Mouse (Mus musculus): ENCODE data around the gene Gm45062.
"Not testable (repeated sequence)": the region's sequence is repeated elsewhere in the genome, so short reads cannot be mapped to it uniquely, and the experiment has no call there.

Gene Gm45062

DNA sequence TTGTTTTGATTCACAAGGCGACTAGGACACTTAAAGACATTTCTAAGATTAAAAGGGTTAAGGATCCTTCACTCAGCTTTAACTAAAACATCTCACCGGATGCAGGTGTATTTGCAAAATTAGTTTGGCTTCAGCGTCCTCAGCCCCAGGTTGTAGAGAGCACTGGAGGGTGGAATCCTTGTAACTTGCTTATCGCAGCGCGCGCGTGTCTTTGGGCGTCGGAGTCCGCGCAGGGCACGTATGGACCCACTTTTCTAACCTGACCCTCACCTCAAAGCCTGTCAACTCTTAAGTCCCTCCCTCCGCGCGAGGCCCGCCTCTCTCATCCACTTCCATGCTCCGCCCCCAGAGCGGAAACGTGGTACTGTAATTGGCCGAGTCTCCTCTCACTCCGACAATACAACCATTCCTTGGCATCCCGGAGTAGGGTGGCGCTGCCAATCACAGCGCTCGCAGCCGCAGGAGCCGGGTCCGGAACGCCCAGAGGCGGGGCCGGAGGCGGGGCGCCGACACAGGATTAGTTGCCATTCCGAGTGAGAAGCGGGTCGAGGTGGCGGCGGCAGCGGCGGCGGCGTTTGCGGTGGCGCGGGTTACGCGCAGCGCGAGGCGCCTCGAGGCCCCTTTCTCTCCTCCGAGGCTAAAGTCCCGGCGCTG lies 249.8 kb downstream of the Gm45062 start:
- peak; percentile 100 for DNase-seq (ENCODE audit: low spot score)

DNA sequence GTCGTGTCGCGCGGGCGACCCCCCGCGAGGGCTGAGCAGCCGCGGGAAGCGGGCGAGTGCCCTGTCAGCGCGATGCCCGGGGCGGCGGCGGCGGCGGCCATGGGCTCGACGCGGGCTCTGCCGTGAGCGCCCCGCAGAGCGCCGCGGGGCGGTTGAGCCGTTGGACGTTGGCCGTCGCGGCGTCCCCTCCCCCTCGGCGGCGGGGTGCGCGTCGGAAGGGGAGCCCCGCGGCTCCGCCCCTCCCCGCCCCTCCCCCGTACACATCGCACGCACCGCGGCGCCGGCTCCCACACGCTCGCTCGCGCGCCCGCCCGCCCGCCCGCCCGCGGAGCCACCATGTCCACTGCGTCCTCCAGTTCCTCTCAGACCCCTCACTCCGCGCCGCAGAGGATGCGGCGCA lies 250.3 kb downstream of the Gm45062 start, which contains the start of gene Glcci1:
Gene Glcci1, plus strand, starts transcription at position 50 of the 400 bp plus-strand sequence.
- DNase-seq (ENCODE audit: low spot score): peak; percentile 57

DNA sequence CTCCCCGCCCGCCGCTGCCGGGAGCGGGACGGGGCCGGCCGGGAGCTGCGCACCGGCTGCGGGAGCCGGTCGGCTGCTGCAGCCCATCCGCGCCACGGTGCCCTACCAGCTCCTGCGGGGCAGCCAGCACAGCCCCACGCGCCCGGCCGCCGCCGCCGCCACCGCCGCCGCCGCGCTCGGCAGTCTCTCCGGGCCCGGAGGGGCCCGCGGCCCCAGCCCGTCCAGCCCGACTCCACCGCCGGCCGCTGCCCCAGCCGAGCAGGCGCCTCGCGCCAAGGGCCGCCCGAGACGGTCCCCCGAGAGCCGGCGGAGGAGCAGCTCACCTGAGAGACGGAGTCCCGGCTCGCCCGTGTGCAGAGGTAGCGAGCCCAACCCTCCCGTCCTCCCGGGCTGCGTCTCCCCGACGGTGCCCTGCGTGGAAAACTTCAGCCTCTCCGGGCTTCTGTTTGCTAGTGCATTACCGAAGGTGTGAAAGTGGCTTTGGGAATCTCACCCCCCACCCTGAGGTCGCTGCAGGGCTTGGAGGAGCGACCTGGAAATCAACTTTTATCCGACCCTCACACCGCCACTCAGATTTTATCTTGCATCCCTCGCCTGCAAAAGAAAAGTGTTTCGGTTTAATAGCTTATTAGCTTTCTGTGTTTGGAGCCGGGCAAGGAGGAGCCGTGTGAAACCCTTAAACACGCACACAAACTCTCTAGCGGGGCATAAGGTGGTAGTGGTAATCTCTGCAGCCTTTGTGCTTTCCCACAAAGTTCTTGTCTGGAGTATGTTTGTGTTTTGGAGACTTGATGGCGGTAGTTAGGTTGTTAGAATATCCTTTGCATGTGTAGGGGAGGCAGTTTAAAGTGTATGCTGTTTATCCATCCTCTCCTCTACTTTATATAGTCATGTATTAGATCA lies 251.0 kb downstream of the Gm45062 start:
- DNase-seq (ENCODE audit: low spot score): no peak

DNA sequence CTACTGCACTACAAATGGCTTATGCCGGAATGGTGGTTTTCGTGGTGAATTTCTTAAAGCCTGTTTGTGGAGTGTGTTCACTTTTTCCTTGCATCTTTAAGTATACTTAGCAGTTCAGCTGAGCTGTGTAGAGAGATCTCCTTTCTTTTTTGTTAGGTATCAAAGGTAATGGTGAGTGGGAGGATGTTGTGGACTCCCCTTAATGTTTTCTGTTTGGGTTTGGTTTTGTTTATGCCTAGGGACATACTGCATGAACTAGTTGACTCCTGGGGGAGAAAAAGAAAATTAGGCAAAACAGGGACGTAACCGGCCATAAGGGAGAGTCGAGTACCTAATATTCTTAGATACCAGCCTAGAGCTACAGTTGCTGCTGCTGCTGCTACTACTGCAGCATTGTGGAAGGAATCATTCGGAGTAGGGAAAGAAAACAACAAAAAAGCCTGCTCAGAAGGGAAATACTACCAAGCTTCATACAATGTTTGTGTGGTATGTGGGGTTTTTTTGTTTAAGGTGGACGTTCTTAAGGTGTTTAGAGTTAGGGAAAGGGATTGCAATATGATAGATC lies 251.7 kb downstream of the Gm45062 start:
- no peak for DNase-seq (ENCODE audit: low spot score)

DNA sequence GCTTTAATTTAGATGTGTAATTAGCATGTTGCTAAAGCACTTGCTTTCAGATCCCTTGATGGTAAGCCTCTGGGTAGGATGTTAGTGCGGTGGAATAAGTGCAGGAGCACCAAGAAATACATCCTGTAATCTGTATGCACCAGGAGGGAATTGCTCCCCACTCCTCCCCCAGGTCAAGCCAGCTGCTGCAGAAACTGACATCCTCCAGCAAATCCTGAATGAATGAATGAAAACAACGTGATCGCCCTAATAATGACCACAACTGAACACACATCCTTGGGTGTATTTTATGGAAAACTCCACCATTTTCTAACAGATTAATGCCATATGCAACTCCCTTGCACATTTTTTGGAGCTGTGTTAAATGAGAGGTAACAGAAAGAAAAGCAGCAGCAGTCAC lies 252.2 kb downstream of the Gm45062 start:
- DNase-seq (ENCODE audit: low spot score): no peak

DNA sequence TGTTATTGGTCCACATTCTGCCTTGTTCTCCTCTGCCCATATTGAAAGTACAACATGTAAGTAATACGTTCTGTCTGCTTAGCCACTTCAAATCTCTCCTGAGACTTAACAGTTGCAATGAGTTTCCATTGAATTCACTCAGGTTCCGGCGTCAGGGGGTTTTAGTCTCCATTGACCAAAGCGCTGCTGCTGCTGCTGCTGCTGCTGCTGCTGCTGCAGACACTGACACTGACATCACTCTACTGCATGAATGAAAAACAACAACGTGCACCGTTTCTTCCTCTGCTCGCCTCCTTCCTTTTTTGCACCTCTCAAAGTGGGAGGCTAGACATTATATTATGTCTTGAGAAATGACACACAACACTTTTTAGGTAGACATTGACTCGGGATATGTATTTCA lies 253.2 kb downstream of the Gm45062 start:
- DNase-seq (ENCODE audit: low spot score): no peak

DNA sequence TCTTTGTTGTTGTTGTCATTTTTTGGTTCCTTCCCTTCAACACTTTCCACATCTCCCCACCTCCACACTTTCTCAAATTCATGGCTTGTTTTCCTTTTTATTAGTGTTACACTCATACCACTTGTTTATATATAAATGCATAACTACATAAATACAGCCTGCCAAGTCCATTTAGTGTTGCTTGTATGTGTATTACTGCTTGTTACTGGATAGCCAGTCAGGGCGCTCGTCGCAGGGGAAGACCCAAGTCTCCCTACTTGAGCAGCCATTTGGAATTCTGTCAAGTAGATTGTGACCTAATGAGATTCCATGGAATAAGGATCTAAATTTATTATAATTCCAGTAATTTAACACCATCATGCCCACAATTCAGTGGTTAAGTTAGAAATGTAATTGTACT lies 260.4 kb downstream of the Gm45062 start:
- DNase-seq (ENCODE audit: low spot score): no peak

DNA sequence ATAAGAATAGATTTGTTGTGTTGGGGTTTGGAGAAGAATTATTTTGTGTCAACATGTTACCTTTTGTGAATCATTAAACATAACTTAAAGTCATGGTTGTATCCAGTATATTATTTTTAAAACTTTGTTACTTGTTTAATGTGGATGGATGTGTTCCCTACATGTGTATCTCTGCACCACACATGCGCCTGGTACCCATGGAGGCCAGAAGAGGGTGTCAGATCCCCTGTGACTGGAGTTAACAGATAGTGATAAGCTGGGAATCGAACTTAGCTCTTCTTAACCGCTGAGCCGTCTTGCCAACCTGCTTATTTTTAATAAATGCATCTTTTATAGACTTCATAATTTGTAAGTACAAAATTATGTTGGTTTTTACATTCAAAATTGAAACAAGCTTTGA lies 262.0 kb downstream of the Gm45062 start:
- DNase-seq (ENCODE audit: low spot score): no peak

DNA sequence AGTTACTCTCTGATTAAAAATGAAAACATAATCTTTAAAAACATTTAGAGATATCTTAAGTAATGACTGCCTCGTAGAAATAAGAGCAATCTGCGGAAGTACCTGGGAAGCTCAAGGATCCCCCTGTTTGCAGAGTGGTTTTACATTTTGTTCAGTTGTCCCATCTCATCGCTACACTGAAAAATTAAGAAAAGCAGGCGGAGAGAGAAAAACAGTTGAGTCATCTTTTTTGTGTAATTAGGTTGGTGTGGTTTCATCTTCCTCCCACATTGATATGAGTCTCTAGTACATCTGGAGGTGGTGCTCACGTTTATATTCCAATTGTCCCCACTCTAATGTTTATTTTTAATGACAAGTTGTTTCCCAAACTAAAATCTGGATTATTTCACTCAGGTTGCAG lies 265.5 kb downstream of the Gm45062 start:
- DNase-seq (ENCODE audit: low spot score): no peak

DNA sequence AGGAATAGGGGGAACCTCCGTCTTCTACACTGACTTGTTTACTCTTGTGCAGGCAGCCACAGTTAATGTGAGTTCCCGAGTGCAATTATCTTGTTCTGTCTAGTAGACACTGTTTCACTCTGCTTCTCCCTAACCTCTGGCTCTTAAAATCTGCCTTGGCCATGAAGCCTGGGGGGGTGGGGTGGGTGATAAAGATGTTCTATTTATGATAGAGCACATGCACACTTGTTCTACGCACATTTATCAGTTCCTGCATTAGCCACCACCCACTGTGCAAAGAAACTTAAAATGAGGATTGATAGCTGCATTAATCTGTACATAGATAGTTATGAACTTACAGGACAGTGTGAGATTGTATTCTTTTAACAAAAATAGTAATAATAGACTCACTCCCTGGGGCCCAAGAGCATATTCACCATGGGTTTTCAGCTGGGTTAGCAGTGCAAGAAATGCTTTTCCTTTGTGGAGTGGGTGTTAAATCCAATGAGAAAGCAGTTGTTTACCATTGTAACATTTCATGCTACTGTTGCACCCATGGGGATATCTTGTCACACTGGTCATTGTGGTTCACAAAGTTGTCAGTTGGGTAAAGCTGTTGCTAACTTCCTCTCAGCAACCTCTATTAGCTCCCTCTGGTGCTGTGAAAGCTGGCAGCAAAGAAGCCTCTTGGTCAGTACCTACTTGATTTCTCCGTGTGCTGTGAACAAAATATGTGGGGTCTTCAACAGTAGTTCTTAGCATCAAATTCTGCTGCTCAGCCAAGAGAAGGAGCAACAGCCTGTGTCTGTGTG lies 272.0 kb downstream of the Gm45062 start:
- DNase-seq (ENCODE audit: low spot score): no peak

DNA sequence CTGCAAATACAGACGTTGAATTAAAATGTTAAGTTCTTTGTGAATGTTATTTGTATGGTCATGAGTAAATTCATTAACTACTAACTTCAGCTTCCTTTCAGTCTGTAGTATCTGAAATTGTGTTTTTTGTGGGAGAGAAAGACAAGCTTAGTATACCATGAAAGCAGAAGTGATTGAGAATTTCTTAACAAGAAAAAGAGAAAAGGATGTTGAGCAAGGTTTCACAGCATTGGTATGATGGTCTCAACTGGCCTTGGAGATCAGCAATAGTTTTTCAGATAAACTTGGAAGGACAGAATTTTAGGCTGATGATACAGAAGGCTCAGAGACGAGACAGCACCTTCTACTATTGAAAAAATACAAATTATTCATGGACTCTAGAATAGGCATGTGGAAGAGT lies 277.7 kb downstream of the Gm45062 start:
- no peak for DNase-seq (ENCODE audit: low spot score)

DNA sequence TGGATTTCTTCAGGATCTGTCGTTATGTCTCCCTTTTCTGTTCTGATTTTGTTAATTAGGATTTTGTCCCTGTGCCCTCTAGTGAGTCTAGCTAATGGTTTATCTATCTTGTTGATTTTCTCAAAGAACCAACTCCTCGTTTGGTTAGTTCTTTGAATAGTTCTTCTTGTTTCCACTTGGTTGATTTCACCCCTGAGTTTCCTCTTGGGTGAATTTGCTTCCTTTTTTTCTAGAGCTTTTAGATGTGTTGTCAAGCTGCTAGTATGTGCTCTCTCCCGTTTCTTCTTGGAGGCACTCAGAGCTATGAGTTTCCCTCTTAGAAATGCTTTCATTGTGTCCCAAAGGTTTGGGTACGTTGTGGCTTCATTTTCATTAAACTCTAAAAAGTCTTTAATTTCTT lies 282.3 kb downstream of the Gm45062 start:
- DNase-seq (ENCODE audit: low spot score): not testable (repeated sequence)

DNA sequence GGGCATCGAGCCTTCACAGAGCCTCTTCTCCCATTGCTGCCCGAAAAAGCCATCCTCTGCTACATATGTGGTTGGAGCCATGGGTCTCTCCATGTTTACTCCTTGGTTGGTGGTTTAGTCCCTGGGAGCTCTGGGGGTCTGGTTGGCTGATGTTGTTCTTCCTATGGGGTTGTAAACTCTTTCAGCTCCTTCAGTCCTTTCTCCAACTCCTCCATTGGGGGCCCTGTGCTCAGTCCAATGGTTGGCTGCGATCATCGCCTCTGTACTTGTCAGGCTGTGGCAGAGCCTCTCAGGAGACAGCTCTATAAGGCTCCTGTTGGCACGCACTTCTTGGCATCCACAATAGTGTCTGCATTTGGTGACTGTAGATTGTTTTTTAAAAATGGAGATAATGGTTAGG lies 285.6 kb downstream of the Gm45062 start:
- DNase-seq (ENCODE audit: low spot score): no peak

DNA sequence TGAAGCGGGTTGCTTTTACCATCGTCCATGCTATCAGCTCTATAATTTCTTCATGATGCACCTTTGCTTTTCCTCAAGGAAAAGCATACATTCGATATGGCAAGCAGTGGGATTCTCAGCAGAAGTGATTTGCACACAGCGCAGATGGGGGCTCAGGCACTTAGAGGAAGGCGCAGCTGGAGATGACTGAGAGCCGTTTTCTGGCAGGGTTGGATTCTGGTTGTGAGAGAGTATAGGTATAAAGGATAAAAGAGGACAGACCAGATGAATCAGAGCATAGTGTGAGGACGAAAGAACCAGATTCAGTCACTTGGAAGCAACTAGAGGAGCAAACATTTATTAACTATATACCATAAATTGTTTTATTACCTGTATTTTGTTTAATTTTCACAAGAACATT lies 286.5 kb downstream of the Gm45062 start:
- DNase-seq (ENCODE audit: low spot score): no peak

DNA sequence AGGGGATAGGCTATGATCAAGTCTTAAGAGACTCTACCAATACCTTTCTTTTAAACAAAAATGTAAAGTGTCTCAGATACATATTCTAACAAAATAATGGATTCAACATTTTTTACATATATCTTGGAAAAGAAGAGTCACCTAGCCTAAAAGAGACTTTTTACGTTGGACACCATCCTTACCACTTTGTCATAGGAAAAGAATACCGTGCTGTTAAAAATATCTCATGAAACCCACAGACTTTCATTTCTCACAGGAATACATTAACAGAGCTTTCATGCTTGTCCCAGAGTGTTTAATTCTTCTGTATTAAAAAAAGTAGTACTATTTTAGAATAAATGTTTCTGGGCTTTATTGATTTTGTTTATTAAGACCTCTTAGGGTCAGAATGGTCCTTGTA lies 291.9 kb downstream of the Gm45062 start:
- no peak for DNase-seq (ENCODE audit: low spot score)

DNA sequence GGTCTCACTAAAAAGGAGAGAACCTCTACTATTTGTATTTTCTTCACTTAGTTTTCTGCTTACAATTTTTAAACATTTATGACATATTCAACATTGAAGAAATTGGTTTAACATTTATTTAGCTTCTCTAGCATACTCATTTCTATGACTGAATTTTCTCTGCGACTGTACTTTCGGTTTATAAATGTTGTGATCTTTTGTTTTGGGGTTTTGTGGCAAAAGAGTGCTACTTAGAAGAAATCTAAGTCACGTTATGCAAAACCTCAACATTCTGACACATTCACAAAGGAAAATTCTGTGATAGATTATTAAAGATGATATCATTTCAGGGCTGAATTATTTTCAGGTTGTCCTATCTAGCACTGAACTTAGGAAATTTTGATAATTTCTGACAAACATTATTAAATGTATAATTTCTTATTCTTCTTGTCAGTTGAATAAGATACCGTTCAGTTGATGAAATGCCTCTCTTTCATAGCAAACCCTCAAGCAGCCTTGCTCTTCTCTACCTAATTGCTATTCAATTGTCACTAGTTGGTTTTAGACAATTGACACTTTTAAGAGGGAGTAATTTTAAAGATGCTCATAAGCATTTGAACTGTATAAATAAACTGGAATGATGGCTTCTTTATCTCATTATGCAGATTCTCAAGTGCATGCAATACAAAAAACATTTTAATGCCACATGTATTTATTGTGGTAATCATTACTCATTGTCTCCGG lies 297.8 kb downstream of the Gm45062 start:
- DNase-seq (ENCODE audit: low spot score): no peak

DNA sequence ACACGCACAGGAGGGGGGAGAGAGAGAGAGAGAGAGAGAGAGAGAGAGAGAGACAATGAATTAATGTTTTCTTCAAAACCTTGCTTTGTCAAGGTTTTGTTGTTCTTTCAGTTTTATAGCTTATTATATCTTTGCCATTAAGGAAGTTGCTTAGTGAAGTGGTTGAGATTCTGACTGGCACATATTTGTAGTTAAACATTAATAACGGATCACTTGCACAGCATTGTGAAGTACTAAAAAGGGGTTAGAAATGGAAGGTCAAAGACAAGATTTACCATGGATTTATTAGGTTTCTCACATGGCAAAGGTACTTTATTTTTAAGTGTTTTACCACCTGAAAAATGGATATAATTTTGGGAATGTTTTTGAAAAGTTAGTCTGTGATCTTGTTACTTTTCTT lies 301.4 kb downstream of the Gm45062 start:
- no peak for DNase-seq (ENCODE audit: low spot score)

DNA sequence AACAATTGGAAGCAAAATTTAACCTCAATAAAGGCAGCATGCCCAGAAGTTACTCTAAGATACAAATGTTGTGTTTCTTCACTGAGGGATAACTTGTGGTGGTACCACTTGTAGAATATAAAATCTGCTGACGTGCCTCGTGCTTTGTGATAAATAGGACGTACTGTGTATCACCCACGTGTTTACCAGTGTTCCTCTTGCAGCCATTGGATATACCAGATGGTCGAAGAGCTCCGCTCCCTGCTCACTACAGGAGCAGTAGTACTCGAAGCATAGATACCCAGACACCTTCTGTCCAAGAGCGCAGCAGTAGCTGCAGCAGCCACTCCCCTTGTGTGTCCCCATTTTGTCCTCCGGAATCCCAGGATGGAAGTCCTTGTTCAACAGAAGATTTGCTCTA lies 323.1 kb downstream of the Gm45062 start:
- DNase-seq (ENCODE audit: low spot score): no peak

DNA sequence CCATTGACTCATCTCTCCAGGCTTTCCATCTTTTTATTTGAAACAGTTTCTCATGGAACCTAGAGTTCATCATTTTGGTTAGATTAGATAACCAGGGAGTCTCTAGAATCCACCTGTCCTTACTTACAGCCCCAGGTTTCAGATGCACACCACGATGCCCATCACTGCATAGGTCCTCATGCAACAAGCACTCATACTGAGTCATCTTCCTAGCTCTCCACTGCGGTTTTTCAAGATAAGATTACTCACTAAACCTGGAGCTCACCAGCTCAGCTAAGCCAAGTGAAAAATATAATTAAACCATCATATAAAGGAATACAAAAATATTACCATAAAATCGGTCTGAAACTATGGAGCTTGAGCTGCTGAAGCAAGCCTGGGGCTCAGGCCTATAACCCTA lies 324.6 kb downstream of the Gm45062 start:
- no peak for DNase-seq (ENCODE audit: low spot score)

DNA sequence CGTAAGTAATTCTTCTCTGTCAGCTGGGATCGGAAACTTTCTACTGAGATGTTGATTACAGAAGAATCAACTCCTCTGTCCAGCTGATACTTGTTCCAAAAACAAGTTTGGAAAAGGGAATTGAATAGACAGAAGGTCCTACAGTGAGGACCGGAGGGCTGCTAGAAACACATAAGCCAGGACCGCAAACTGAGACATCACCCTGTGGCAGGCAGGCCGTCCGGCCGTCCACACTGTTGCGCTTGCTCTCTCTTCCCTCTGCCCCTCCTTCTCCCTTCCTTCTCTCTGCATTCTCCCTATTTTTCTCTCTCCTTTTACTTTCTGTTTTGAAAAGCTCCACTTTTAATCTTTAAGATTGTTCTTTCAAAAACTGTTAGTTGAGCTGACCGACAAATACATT lies 332.4 kb downstream of the Gm45062 start:
- no peak for DNase-seq (ENCODE audit: low spot score)

DNA sequence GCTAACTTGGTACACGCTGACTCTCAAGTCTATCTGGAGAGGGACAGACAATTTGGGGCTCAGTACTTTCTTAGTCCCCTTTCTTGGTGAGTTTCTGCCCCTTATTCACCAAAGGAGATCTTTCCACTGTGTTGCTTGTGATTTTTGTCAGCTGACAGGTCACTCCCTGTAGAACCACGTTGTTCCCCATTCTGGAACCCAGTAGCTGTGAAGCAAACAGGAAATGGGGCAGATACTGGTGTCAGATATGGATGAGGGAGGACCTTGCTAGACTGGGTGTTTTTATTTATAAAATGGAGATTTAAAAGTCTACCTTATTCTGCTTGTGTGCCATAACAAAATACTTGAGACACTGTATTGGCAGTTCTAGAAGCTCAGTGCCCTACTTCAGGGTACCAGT lies 358.1 kb downstream of the Gm45062 start:
- no peak for DNase-seq (ENCODE audit: low spot score)

All from lung, postnatal 25 days (tissue).